Mouse (Mus musculus): ENCODE results near the gene Btg3.

Btg3 gene

DNA sequence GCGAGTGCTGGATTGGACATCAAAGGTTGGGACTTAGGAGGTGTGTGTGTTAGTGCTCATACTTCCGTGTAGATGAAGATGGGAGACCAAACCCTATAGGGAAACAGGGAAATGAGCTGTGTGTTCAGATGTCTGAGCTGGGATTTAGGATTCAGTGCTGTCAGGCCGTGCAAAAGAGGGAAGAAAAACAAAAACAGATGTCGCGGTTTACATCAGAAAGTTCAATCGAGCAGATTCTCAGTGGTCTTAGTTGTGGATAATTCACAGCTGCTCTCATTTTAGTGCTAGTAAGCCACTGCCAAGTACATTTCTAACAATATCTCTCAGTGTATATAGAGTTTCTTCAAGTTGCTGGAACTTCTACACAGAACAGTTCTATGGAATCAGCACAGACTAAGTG lies 33.2 kb downstream of the Btg3 start:
- no peak for DNase-seq

DNA sequence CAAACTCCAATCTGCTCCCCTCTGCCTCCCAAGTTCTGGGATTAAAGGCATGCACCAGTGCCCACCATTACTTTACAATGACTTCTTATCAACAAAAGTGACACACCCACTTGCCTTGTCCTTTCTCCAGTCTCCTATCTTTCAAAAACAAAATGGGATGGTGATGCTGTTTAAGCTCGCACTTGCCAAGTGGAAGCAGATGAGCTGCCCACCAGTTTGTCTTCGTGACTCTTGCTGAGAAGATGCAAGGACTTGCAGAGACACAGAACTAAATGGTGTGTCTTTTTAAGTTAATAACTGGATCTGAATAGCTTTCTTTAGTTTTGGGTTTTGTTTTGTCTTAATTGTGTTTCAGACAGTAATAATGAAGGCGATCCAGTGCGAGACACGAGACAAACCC lies 34.2 kb downstream of the Btg3 start:
- DNase-seq: no peak

DNA sequence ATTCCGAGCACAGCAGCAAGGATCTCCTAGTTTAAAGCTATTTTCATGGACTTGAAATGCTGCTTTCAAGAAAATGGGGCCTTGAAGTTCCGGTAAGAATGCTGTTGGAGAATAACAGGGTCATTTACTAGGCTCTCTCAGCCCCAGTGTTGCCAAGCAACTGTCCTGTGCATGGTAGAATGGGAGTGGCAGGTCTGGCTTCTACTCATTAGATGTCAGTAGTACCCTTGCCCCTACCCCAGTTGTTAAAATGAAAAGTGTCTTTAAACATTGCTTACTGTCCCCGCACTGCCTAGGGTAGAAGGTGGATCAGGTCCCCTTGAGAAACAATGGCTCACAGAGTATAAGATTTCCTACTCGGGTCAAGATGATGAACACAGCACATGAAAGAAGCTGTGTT lies 35.6 kb downstream of the Btg3 start:
- DNase-seq: no peak

DNA sequence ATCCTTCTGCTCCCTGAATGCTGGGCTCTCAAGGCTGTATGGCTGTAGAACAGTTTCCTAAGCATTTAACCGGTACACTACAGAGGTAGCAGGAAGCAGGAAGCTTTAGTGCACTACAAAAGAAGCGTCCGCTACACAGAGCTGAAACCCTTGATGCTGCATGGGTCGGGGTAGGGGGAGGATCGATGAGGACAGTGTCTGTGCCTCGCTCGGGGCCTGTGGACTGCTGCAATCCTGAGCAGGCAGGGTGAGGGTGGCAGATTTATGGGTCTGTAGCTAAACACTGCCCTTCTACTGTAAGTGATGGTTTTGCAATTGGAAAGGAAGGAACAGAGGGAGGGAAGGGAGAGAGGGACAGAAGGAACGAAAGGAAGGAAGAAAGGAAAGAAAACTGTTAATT lies 39.8 kb downstream of the Btg3 start:
- no peak for DNase-seq

DNA sequence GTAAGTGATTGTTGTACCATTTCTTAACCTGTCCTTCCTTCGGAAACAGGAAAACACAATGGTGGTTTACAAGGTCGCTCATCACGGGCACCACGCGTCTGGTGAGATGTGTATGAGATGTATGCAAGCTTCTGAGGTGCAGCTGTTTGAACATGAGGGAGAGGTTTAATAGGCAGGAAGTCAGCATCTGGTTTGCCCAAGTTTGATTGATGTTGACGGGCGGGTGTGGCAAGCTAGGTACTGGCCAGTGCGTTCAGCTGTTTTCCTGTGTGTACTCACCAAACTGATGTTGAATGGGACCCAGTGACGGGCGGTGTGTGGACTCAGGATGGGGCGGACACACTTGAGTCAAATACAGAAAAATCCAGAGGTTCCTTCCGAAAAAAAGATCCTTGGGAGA lies 49.0 kb downstream of the Btg3 start:
- no peak for DNase-seq

DNA sequence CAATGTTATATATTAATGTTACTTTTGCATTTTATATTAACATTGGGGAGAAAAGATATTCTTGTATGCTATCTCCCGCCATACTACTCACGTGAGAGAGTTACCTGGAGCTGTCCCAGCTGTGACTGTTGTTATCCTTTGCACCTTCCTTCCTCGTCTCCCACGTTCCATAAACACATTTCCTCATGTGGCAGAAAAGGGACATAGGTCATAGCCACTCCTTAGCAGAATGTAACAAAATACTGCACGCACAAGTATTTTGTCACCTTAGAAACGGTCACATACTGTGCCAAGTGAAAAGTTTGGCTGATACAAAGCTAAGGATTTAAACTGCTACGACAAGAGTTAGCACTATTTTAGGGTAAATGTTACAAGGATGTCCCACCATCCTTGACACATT lies 49.4 kb downstream of the Btg3 start:
- no peak for DNase-seq

DNA sequence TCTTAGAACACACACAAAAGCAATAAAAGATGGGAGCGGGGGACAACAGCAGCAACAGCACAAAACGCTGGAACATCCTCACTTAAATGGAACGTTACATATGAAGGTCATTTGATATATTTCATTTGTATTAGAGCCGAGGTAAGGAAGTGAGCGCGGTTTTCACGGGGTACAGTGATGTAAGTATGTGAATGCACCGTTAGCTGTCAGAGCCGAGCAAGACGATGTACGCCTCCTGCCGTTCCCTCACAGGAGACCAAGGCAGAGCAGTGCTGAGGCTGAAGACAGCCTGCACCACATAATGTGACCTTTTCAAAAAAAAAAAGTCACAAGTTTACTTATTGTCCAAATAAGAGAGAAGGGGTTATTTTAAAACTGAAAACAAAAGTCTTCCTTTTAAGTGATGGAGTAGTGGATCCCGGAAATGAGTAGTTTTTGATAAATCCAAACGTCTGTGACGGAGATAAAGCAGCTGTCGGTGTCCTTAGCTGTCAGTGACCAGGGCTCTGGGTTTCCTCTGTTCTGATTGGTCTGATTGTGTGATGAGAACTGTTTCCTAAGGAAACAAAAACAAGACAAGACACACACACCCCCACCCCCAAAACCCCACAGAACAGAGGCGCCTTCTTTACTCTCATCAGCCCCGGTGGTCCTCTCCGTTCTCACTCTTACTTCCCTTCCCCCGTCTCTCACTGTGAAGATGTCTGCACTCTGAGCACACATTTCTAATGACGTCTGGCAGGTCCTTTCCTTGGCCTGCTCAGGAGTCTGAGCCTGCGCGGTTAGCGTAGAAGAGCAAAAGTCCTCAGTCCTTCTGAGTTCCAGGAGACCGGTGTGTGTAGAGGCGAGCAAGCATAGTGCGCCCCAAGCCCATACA lies 50.8 kb downstream of the Btg3 start:
- DNase-seq: no peak

DNA sequence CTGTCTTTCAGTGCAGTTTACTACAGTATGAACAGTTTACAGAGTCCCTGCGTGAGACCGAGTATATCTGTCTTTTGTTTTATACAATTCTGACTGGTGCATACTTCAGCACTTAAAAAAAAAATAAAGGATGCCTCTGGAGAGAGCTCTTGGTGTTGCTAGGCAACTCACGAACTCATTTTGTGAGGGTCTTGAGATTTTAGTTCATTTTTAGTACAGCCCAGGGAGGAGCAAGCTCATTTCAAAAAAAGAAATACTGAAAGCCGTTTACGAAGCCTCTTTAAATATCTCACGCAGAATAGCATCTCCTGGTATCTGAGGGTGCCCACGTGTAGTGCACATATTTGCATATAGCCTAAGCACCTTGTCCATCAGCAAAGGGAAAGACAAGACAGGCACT lies 54.9 kb downstream of the Btg3 start:
- no peak for DNase-seq

DNA sequence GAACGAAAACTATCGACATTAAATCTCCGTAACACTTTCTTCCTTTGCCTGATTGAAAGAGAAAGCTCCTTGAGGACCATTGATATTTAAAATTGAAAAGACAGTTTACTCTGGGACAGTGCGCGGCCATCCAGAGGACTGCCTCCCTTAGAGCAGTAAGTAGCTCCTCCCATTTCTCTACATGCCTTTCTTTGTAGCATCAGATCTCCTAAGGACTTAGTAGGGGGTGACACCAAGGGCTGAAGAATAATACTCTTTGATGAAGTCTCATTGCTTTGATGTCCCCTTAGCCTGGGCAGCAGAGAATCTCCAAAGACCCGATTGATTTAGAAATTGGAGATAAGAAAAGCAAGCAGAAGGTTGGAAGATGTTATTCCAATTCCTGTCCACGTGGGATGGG lies 55.4 kb downstream of the Btg3 start:
- DNase-seq: no peak

DNA sequence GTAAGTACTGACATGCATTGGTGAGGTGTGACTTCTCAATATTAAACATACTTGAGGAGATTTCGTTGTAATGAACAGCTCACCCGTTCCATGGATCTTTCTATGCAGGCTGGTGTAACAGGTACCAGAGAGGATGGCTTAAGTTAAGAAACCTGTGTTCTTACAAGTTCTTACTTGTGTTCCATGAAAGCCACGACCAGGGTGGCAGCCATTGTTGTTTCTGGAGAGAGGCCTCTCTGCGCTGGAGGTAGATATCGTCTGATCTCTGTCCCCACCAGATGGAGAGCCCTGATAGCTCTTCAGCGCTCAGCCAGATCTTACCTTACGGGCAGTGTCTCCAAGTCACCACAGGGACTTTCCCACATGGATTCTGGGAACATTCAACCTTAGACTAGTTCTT lies 57.3 kb downstream of the Btg3 start:
- no peak for DNase-seq

DNA sequence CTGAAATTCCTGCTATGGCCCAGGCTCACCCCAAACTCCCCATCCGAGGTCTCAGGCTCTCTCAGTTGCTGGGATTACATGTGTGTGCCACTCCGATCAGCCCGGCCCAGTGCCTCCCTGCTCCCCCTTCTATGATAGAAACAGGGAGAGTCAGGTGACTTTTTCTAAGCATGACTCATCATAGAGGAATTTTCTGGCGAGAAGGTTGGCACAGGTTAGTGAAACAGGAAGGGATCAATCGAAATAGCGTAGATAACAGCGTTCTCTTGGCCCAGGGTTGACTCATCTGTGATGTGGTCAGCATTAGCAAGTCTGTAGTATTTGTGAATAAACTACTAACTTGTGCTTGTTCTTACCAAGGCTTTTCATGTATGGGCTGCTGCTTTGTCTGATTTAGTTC lies 59.0 kb downstream of the Btg3 start:
- no peak for DNase-seq

DNA sequence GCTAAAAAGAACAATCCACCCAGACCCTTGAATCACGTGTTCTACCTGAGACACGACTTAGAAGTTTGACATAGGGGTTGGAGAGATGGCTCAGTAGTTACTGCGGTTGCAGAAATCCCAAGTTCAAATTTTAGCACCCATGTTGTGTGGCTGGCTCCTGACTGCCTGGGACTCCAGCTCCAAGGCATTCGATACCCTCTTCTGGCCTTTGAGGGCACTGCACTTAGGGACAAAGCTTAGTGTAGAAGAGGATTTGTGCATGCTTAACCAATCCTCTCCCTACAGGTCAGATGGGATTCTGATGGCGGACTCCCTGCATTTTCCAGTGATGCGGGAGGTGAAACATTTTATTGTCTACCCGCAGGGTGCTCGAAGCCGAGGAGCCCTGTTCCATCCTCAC lies 60.1 kb downstream of the Btg3 start:
- DNase-seq: peak; percentile 25

DNA sequence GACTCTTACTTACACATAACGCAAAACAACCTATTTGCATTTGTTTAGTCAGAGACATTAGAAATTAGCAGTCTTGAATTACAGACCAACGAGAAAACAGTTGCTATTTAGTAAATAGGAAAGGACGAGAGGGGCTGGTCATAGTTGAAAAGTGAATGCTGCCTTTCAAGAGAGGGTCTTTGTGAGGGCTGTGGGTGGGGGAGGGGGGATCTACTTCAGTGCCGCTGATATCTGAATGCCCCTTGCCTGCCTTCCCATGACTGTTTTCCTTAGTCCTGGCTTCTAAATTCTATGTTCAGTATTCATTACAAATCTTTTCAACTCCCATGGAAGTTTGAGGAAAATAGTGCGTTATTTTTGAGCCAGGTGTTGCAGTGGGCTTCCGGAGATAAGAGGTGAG lies 63.0 kb downstream of the Btg3 start:
- no peak for DNase-seq

DNA sequence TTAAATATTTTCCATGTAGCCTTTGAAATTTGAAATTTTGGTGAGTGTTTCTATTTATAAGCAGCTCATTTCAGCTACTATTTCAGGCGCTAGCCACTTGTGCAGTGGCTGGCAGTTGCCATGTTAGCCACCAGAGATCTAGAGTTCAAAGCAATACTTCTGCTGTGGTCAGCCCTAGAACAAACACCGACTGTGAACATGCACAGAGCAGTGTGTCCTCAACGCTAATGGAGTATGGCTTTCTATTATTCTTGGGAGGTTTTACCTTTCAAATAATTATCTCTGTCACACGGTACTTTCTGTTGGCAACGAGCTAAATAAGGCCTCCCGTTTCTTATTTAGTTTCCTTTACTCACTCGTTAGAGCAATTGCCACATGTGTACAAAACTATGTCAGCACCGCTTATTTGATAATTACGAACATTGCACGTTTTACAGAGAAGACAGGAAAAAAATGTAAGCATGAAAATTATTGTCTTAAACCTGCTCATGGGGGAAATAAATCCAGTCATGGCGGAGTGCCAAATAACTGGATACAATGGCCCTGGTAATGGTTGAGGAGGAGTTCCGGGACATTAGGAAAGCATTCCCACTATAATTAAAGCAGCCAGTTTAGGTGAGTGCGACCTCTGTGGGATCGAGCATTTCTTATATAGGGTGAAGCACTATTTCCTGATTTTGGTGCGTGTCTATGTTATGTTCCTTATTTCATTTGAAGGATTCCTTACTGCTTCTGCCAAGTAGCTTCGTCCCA lies 63.7 kb downstream of the Btg3 start:
- no peak for DNase-seq

DNA sequence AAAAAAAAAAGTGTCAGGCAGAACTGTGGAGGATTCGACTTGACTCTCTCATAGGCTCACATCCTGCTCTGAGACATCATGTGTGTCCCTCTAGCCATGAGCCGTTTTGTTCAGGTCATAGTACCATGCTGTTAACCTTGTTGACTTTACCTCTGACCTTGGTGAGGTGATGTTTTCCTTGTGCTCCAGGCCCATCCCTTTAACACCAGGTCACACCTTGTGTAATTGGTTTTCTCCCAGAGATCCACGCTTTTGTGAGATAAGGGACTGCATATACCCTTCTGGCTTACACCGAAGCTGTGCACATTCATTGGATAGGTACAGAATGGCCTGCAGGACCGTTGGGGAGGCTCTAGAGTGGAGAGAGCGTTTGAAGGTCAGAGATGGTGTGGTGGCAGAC lies 67.7 kb downstream of the Btg3 start:
- DNase-seq: no peak

DNA sequence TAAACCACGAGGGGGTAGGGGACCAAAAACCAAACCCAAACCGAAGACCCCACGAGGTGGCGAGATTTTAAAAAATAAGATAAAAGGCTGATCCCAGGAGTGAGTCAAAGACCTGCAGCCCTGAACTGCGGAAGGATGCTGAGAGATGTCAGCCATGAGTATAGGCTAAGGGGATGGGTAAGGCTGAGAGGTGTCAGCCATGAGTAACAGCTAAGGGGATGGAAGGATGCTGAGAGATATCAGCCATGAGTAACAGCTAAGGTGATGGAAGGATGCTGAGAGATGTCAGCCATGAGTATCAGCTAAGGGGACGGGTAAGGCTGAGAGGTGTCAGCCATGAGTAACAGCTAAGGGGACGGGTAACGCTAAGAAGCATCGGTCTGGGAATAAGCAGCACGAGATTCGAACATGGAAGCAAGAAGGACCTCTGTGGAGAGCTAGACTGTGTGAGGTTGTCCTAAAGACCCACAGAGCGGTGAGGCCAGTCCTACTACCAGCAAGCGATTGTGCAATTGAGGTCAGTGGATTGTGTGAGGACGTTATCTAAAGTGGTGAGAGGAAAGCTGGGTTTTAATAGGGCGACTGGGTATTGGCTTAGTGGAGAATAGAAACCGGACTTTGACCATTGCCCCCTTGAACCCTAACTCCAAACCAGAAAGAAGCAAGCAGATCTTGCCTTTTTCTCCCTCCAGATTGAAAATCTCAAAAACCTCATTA lies 69.4 kb downstream of the Btg3 start:
- DNase-seq: no peak

DNA sequence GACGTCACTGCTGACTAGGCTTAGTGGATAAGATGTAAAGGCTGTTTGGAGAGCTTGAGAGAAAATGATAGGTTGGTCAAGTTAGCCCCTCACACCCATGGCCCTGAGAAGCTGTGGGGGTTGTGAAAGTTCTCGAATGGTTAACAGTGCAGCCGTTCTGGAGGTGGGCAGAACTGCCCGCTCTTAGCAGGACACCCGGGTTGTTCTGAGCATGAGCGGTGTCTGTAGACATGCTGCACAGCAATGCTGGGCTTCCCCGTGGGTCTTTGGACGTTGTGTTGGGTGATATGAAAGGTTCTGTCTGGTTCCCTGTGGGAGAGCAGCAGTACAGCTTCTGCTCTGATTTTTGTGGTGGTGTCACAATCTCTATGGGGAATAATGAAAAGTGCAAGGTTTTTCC lies 70.4 kb downstream of the Btg3 start:
- no peak for DNase-seq

DNA sequence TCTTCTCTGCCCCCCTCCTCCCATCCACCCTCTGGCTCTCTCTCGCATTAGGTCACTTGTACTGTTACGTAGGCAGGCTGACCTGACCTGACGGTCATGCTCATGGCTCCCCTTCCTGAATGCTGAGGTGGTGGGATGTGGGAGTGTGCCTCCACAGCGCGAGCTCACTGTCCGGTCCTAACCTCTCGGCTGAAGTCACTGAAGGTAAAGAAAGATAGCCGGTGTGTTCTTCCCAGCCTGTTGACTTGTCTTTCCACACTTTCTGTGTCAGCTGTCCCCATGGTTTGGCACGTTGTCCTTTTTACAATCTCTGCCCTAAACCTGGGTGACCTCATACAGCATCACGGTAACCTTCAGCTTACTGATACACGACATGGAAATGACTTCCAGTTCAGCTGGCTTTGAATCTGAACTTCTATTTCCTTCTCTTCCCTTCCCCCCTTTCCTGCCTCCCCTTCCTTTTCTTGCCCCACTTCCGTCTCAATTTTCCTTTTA lies 71.3 kb downstream of the Btg3 start:
- DNase-seq: no peak

DNA sequence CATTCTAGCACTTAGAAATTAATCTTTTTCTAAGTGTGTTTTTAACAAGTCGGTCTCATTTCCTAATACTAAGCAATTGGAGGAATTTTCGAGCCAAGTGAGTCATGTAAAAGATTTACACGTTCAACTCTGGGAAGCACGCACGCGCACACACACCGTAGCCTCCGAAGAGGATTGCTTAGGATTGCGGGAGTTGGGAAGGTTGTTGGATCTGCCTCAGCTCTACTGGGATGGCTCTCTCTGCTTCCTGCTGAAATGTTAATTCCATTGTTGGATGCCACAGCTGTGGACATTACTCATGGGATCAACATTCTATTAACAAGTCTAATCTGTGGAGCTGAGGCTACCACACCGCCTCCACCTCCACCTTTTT lies 74.3 kb downstream of the Btg3 start:
- no peak for DNase-seq

DNA sequence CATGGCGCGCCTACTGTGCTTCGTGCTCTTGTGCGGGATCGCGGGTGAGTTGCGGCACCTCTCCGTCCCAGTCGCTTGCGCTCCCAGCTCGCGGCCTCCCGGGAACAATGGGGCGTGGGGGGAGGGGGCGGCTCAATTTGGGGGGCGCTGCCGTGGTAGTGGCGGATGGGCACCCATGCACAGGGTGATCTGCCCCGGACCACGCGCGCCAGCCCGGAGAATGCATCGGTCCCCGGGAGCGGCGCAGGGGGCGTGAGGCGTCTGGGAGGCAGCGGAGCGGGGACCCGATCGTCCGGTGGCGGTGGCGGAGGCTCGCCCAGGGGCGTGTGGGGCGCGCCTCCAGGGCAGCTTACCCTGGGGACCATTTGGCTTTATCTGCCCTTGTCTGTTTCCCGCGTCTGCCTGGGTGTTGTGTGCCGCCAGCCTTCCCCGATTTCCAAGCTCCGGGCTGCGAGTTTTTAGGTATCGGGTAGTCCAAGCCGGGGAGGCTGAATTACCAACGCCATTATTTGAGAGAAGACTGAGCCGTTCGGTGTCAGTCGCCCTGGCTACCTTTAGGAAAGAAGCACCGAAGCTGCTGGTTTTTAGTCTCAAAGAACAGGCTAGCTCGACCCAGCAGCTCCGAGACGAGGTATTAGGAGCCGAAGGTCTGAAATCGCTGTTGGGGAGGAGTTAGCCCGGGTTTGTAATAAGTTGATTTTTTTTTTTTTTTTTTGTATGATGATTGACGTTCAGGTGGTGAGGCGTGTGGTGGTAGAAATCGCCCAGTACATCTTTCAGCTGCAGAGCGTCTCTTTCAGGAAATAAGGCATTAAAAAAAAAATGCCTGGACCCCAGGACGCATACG lies 74.9 kb downstream of the Btg3 start:
- DNase-seq: peak; percentile 42

DNA sequence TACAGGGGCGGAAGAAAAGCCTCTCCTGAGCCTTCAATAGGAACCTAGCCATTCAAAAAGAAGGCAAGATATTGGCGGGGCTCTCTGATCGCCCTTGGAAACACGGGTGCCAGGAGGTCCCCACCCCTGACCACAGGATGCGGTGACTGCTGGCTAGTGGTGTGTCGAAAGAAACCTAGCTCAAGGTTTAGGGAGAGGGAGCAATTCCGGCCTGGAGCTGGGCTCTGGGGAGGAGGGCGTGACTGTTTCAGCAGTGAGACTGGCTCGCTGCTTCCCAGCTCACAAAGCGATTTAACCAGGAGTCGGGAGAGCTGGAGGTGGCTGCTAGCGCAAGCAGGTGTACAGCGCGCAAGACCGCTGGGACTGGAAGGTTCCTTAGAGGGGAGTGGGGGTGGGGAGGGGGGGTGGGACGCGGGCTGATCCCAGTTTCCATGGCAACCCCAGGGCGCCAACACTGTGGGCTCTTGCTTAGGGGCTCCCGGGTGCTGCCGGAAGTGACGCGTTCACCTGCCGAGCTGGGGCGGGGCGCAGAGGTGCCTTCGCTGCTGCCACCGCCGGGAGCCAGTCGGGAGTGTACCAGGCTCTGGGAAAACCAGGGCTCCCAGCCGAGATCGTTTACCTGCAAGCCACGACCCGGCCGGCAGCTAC lies 75.7 kb downstream of the Btg3 start, which contains the start of gene Cxadr:
Gene Cxadr, plus strand, starts transcription at position 307 of the 648 bp plus-strand sequence.
- peak; percentile 83 for DNase-seq

DNA sequence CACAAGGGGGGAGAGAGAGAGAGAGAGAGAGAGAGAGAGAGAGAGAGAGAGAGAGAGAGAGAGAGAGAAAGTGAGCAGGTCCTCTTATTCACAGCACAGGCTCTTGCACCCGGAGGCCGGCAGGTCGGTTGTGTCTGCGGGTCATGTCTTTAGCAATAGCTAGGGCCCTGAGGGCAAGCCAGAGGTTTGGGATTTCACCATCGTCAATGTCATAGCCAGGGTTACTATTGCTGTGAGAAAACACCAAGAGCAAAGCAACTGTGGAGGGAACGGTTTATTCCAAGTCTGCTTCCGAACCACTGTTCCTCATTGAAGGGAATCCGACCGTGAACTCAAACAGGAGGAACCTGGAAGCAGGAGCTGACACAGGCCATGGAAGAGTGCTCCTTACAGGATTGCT lies 80.9 kb downstream of the Btg3 start:
- no peak for DNase-seq
